Mouse (Mus musculus) C2C12 (cell line): ENCODE measurements around the gene Ptprh. TPM values are rescaled to one million over a fixed set of nuclear protein-coding genes. Genes with fewer than 3 reads are reported as not detected.

Experiments
- H3K27me3 ChIP-seq: one replicate; pipeline ENCODE4 v1.6.1; 2011; ENCODE audit not compliant: control insufficient read depth, insufficient read depth, insufficient read length
- H3K36me3 ChIP-seq: one replicate; pipeline ENCODE4 v1.6.1; 2011; ENCODE audit not compliant: control insufficient read depth, insufficient read depth
- H3K4me3 ChIP-seq: one replicate; pipeline ENCODE4 v1.5.1; 2011; ENCODE audit warnings: mild to moderate bottlenecking, control low read depth; ENCODE audit not compliant: poor library complexity, insufficient read depth, severe bottlenecking
- H3K79me2 ChIP-seq: one replicate; pipeline ENCODE4 v1.6.1; 2011; ENCODE audit not compliant: control insufficient read depth, insufficient read depth
- H3K79me3 ChIP-seq: one replicate; pipeline ENCODE4 v1.6.1; 2011; ENCODE audit warnings: low read depth, control low read depth
- H3ac ChIP-seq: one replicate; pipeline ENCODE3; 2011; ENCODE audit warnings: low read depth; ENCODE audit not compliant: control insufficient read depth, insufficient read length
- CEBPB ChIP-seq: IDR thresholded peaks from one replicate; pipeline ENCODE4 v1.6.1; 2011; ENCODE audit warnings: low read depth, mild to moderate bottlenecking, control low read depth, moderate library complexity
- CTCF ChIP-seq: IDR thresholded peaks from one replicate; pipeline ENCODE4 v1.5.1; 2011; ENCODE audit not compliant: control insufficient read depth, insufficient read depth, insufficient read length
- FOSL1 ChIP-seq: IDR thresholded peaks from one replicate; pipeline ENCODE4 v1.8.0; 2011; ENCODE audit warnings: mild to moderate bottlenecking, low read length; ENCODE audit not compliant: poor library complexity, insufficient read depth, severe bottlenecking
- MAX ChIP-seq: IDR thresholded peaks from one replicate; pipeline ENCODE4 v1.6.1; 2011; ENCODE audit warnings: mild to moderate bottlenecking, control low read depth
- MYOD1 ChIP-seq: IDR thresholded peaks from one replicate; pipeline ENCODE4 v1.6.1; 2011; ENCODE audit warnings: low read depth; ENCODE audit not compliant: control insufficient read depth, insufficient read length
- MYOG ChIP-seq: IDR thresholded peaks from one replicate; pipeline ENCODE4 v1.6.1; 2011; ENCODE audit not compliant: control insufficient read depth, insufficient read length; ENCODE audit errors: extremely low read depth
- USF1 ChIP-seq: IDR thresholded peaks from one replicate; pipeline ENCODE4 v1.6.1; 2011; ENCODE audit warnings: low read depth, mild to moderate bottlenecking, control low read depth, moderate library complexity
- polyA plus RNA-seq: library from polyadenylated mRNA; unstranded; fragments of >200 nt; fragmentation: generic; extraction: Trizol; gene quantifications from one replicate; pipeline ENCODE4 v1.2.1, GENCODE M21; 2012; ENCODE audit warnings: missing spikeins

The Ptprh gene
- polyA plus RNA-seq, 1 experiment, result not detected

- H3K27me3 ChIP-seq, result no peaks in the 10 kb centered on the region
- TF ChIP-seq MAX (no peak), MYOG (no peak), MYOD1 (no peak), FOSL1 (no peak), CEBPB (no peak), USF1 (no peak), CTCF (no peak)
Observed at GRCm38 (mm10) chr7:4504646-4505435, 99.0 kb downstream of the Ptprh start.

GRCm38 (mm10) chr7:4503858-4504257, 100.0 kb downstream of the Ptprh start:
- TF ChIP-seq FOSL1 (no peak), CTCF (no peak), USF1 (no peak), MYOG (no peak), MAX (no peak), CEBPB (no peak), MYOD1 (no peak)
- peaks cover 22% of the 10 kb centered on the region for H3K79me3 ChIP-seq
- H3K36me3 ChIP-seq, result no peaks in the 10 kb centered on the region
- H3K4me3 ChIP-seq, result no peak overlapping the region
- H3ac ChIP-seq, result no peak overlapping the region
- peaks cover 26% of the 10 kb centered on the region for H3K79me2 ChIP-seq
- no peaks in the 10 kb centered on the region for H3K27me3 ChIP-seq

More at GRCm38 (mm10) chr7:4504646-4505435, 99.0 kb downstream of the Ptprh start:
- no peaks in the 10 kb centered on the region for H3K36me3 ChIP-seq
- H3K79me2 ChIP-seq, result peaks cover 16% of the 10 kb centered on the region
- no peak overlapping the region for H3K4me3 ChIP-seq
- H3K79me3 ChIP-seq, result peaks cover 12% of the 10 kb centered on the region
- H3ac ChIP-seq, result no peak overlapping the region

- Histone ChIP-seq H3K36me3 (no peaks in the 10 kb centered on the region), H3K27me3 (no peaks in the 10 kb centered on the region), H3K4me3 (no peak overlapping the region), H3K79me3 (peaks cover 29% of the 10 kb centered on the region), H3ac (no peak overlapping the region), H3K79me2 (peaks cover 34% of the 10 kb centered on the region)
- TF ChIP-seq CEBPB (no peak), USF1 (no peak), FOSL1 (no peak), MYOD1 (no peak), CTCF (no peak), MAX (no peak), MYOG (no peak)
Observed at GRCm38 (mm10) chr7:4503100-4503499, 100.7 kb downstream of the Ptprh start.

- H3K79me2 ChIP-seq, result peaks cover 39% of the 10 kb centered on the region
- no peaks in the 10 kb centered on the region for H3K36me3 ChIP-seq
- no peaks in the 10 kb centered on the region for H3K27me3 ChIP-seq
- H3K4me3 ChIP-seq, result peak overlapping the region; percentile 11
- H3ac ChIP-seq, result peak overlapping the region; percentile 4
- no peak for TF ChIP-seq FOSL1
- no peak for TF ChIP-seq CEBPB
- no peak for TF ChIP-seq USF1
- TF ChIP-seq MYOG, result no peak
- TF ChIP-seq MYOD1, result no peak
- TF ChIP-seq MAX, result no peak
- TF ChIP-seq CTCF, result no peak
- H3K79me3 ChIP-seq, result peaks cover 33% of the 10 kb centered on the region
Observed at GRCm38 (mm10) chr7:4502421-4503090, 101.3 kb downstream of the Ptprh start.

GRCm38 (mm10) chr7:4501558-4502397, 102.1 kb downstream of the Ptprh start, which contains the start of gene Ppp1r12c:
Gene Ppp1r12c, minus strand, starts transcription at chr7:4501680.
- no peak for TF ChIP-seq MYOG
- no peak for TF ChIP-seq MYOD1
- no peak for TF ChIP-seq USF1
- TF ChIP-seq MAX, result no peak
- TF ChIP-seq FOSL1, result no peak
- no peak for TF ChIP-seq CEBPB
- no peak for TF ChIP-seq CTCF
- Histone ChIP-seq H3K4me3 (peak within 1 kb of the TSS; percentile 57), H3ac (peak within 1 kb of the TSS; percentile 93), H3K27me3 (no peaks in the 10 kb centered on the region), H3K36me3 (peaks cover 4% of the 10 kb centered on the region), H3K79me2 (peaks cover 47% of the 10 kb centered on the region), H3K79me3 (peaks cover 41% of the 10 kb centered on the region)
